Comparison of ENCODE assay signal across 7 mouse cellular contexts in the genomic region with DNA sequence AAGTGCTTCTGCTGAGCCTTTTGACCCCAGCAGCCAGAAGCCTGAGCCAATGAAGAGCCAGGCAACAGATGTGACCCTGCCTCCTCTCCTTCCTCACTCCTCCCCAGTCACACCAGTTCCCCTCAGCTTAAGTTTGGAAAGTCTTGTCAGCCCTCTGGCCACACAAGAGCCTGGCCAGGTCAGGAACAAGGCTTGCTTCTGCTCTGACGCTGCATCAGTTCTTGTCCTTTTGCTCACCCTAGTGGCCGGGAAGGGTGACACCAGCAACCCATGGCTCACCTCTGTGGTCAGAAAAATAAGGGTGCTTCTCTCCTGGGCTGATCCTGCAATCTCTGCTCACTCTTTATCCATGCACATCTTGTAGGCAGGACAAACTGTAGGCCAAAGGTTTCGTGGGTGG. TPM values are rescaled to one million over a fixed set of nuclear protein-coding genes. Genes with fewer than 3 reads are reported as not detected.
A peak's percentile ranks its signal among the peaks of the same experiment; 100 is the strongest.
DNase-seq lines count a peak whose midpoint lies in the region; ATAC-seq and TF ChIP-seq lines count a peak whose summit lies in the region.

No protein-coding gene starts in this region.

- H3K4me2 ChIP-seq in midbrain, embryonic 14.5 days (ENCODE audit: low read length) = no peak overlapping the region

- no peaks in the 10 kb centered on the region for H3K4me1 ChIP-seq in midbrain, embryonic 14.5 days (ENCODE audit: control insufficient read depth, insufficient read depth, low read length)

- WGBS in midbrain, embryonic 14.5 days = 12% methylated on average over 3 of the region's 3 CpGs

- no peak for ATAC-seq in midbrain, embryonic 14.5 days (ENCODE audit: low FRiP score, low TSS enrichment)

- intact Hi-C loops in left cerebral cortex, adult 2 months (cut with DNase I) = loop anchor here (2.0 kb wide), 1 partner anchor 104 kb away; no protein-coding TSS in a partner anchor
- intact Hi-C loops in left cerebral cortex, postnatal 36 days (cut with DNase I) = no loop called here
- intact Hi-C loops in gastrocnemius, adult 2 months (cut with DNase I) = loop anchor here (5.0 kb wide), 1 partner anchor 118 kb away; a partner anchor contains a TSS

- TF ChIP-seq CTCF in left cerebral cortex, adult 2 months (IDR thresholded peaks at IDR 0.05) = peak; percentile 60
- TF ChIP-seq CTCF in gastrocnemius, adult 2 months (IDR thresholded peaks at IDR 0.05) = peak; percentile 79

- no peak overlapping the region for H3K4me3 ChIP-seq in left cerebral cortex, adult 2 months
- H3K4me3 ChIP-seq in gastrocnemius, adult 2 months = no peak overlapping the region
- H3K4me3 ChIP-seq in midbrain, embryonic 14.5 days (replicated peaks; ENCODE audit: low read depth, low read length) = no peak overlapping the region

- H3K36me3 ChIP-seq in midbrain, embryonic 14.5 days (ENCODE audit: control insufficient read depth, insufficient read depth, low read length) = no peaks in the 10 kb centered on the region

- no peaks in the 10 kb centered on the region for H3K27me3 ChIP-seq in midbrain, embryonic 14.5 days (ENCODE audit: control insufficient read depth, insufficient read depth, low read length)

- H3K9me3 ChIP-seq in midbrain, embryonic 14.5 days (ENCODE audit: control insufficient read depth, low read length) = no peaks in the 10 kb centered on the region

- no peak for DNase-seq in left cerebral cortex, adult 2 months (ENCODE audit: extremely low spot score in 1 of 2, low spot score in 2 of 2)
- DNase-seq in left cerebral cortex, postnatal 36 days (ENCODE audit: low spot score in 2 of 2) = no peak
- peak; percentile 82 for DNase-seq in adipocyte (ENCODE audit: low spot score)
- peak; percentile 66 for DNase-seq in gastrocnemius, adult 2 months
- DNase-seq in kidney, postnatal 25 days = peak; percentile 74 to 84
- DNase-seq in midbrain, embryonic 14.5 days = peak; percentile 46
- peak; percentile 48 for DNase-seq in yolk sac, embryonic 10.5 days (ENCODE audit: low spot score)

- H3K27ac ChIP-seq in left cerebral cortex, adult 2 months = no peak overlapping the region
- H3K27ac ChIP-seq in gastrocnemius, adult 2 months = no peak overlapping the region
- no peak overlapping the region for H3K27ac ChIP-seq in midbrain, embryonic 14.5 days (replicated peaks; ENCODE audit: low read depth, low read length)

- H3K9ac ChIP-seq in midbrain, embryonic 14.5 days (replicated peaks; ENCODE audit: low read length) = no peak overlapping the region

RNA-seq across cellular contexts. Expression of a gene that starts 23.5 kb away (rescaled TPM):
- total RNA-seq in left cerebral cortex, adult 2 months (2021) = 10 to 100 TPM; 86.3 to 87.0 TPM
- 10 to 100 TPM; 88.7 to 98.5 TPM for total RNA-seq in left cerebral cortex, postnatal 36 days (2021)
- total RNA-seq in gastrocnemius, adult 2 months (2021) = 10 to 100 TPM; 27.2 to 33.5 TPM
- 98.9 and 115 TPM in 2 replicates for polyA plus RNA-seq in midbrain, embryonic 14.5 days (2014; fragmentation: Nextera tagmentation; extraction: Ambion mirVana)

RNA-seq across cellular contexts. Expression of a gene that starts 34.9 kb away (rescaled TPM):
- total RNA-seq in left cerebral cortex, adult 2 months (2021) = 100 to 1,000 TPM; 102 to 106 TPM
- 100 to 1,000 TPM; 112 to 126 TPM for total RNA-seq in left cerebral cortex, postnatal 36 days (2021)
- total RNA-seq in gastrocnemius, adult 2 months (2021) = 10 to 100 TPM; 12.9 to 25.5 TPM
- 11.4 and 11.8 TPM in 2 replicates for polyA plus RNA-seq in midbrain, embryonic 14.5 days (2014; fragmentation: Nextera tagmentation; extraction: Ambion mirVana)

RNA-seq across cellular contexts. Expression of a gene that starts 41.4 kb away (rescaled TPM):
- 1 to 10 TPM in 1 of 2 experiments, under 1 TPM in 1; 0.70 to 1.3 TPM for total RNA-seq in left cerebral cortex, adult 2 months (2021)
- total RNA-seq in left cerebral cortex, postnatal 36 days (2021) = not detected
- not detected for total RNA-seq in gastrocnemius, adult 2 months (2021)
- 0.61 and 1.2 TPM in 2 replicates for polyA plus RNA-seq in midbrain, embryonic 14.5 days (2014; fragmentation: Nextera tagmentation; extraction: Ambion mirVana)

RNA-seq across cellular contexts. Expression of a gene that starts 47.3 kb away (rescaled TPM):
- not detected for total RNA-seq in left cerebral cortex, adult 2 months (2021)
- total RNA-seq in left cerebral cortex, postnatal 36 days (2021) = not detected
- not detected for total RNA-seq in gastrocnemius, adult 2 months (2021)
- not detected in 2 replicates for polyA plus RNA-seq in midbrain, embryonic 14.5 days (2014; fragmentation: Nextera tagmentation; extraction: Ambion mirVana)

RNA-seq across cellular contexts. Expression of a gene that starts 52.5 kb away (rescaled TPM):
- total RNA-seq in left cerebral cortex, adult 2 months (2021) = not detected
- total RNA-seq in left cerebral cortex, postnatal 36 days (2021) = not detected
- total RNA-seq in gastrocnemius, adult 2 months (2021) = not detected
- polyA plus RNA-seq in midbrain, embryonic 14.5 days (2014; fragmentation: Nextera tagmentation; extraction: Ambion mirVana) = not detected in 2 replicates

Comparison
In these comparisons a context has a peak if more than half of its experiments do, and no peak if none do; other contexts are left out.
1. DNase-seq: peak in adipocyte (single experiment), gastrocnemius, adult 2 months (single experiment), kidney, postnatal 25 days (2 of 2), midbrain, embryonic 14.5 days (single experiment) and yolk sac, embryonic 10.5 days (single experiment); none in left cerebral cortex, adult 2 months (0 of 2) and left cerebral cortex, postnatal 36 days (0 of 2).